Mouse (Mus musculus) testis, adult 2 months (tissue): ENCODE measurements around the gene Tnpo3.

Experiments used
- CTCF ChIP-seq: fragments of 200-500 bp; IDR thresholded peaks from 2 replicates; pipeline ENCODE4 v1.5.1; 2012; ENCODE audit warnings: low read depth, mild to moderate bottlenecking, inconsistent platforms, low read length, moderate library complexity; ENCODE audit not compliant: control insufficient read depth, insufficient read depth, insufficient replicate concordance
- POLR2A ChIP-seq: fragments of 200-500 bp; IDR thresholded peaks from 2 replicates; pipeline ENCODE4 v1.6.1; 2012; ENCODE audit warnings: low read depth, mild to moderate bottlenecking, inconsistent platforms, low read length, moderate library complexity; ENCODE audit not compliant: control insufficient read depth

DNA sequence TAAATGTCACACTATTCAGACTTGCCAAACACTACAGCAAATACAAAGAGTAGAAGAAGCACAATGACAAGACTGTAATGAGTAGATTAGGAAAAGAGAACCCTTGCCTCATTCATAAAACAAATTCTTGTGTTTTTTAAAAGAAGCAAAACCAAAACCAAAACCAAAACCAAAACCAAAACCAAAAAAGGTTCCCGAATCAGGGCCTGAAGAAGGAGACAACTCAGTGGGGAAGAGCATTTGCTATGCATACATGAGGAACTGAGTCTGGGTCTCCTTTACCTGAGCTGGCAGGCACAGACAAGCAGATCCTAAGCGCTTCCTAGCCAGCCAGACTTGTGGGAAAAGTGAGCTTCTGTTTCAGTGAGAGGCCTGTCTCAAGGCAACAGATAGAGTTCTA, 52.6 kb downstream of the Tnpo3 start:
- TF ChIP-seq CTCF (no peak), POLR2A (no peak)
